Mouse (Mus musculus): ENCODE data around the gene Spns2.

DNA sequence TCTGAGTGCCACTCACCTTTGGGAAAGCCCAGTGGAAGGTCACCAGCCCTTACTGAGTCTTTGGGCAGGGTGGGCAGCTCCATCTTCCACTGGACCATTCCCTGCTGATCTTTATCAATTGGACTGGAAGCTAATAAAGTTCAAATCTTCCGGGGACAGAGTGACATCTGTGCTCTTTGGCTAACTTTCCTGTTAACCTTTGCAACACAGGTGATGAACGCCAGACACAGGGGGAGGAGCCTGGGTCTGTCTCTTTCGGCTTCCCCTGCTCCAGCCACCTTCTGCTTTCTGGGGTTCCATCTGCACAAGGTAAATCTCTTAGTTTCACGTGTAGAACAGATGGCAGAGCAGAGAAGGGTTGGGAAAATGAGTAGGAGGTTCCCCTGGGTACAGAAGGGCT, 51.3 kb downstream of the Spns2 start:
- TF ChIP-seq CTCF (IDR thresholded peaks at IDR 0.05; ENCODE audit: low read depth): no peak
- TF ChIP-seq EP300 (IDR thresholded peaks at IDR 0.05; ENCODE audit: low read depth): no peak

Data from liver, embryonic 14.5 days (tissue).